Mouse (Mus musculus): Measurements from ENCODE around the gene Ccdc173. TPM values are rescaled to one million over a fixed set of nuclear protein-coding genes. Genes with fewer than 3 reads are reported as not detected.

Gene Ccdc173
- total RNA-seq, 2 experiments from 2014 or later: 2.4 to 3.1 TPM

GRCm38 (mm10) chr2:69802911-69803312, 13.5 kb upstream of the Ccdc173 start:
- no peak for DNase-seq (ENCODE audit: low spot score in 2 of 2)
- intact Hi-C loops (cut with DNase I): no loop called here

- intact Hi-C loops (cut with DNase I): loop anchor here (10.0 kb wide), 1 partner anchor 74 kb away; the partner anchor contains the start of gene Ssb
- no peak for DNase-seq (ENCODE audit: low spot score in 2 of 2)
Observed at GRCm38 (mm10) chr2:69790722-69791121, 1.3 kb upstream of the Ccdc173 start.

- DNase-seq (ENCODE audit: low spot score in 2 of 2): peak; percentile 80 to 84
- intact Hi-C loops (cut with DNase I): loop anchor here (10.0 kb wide), 1 partner anchor 75 kb away; the partner anchor contains the start of gene Ssb
Observed at GRCm38 (mm10) chr2:69790285-69790684, 910 bp upstream of the Ccdc173 start.

- intact Hi-C loops (cut with DNase I): loop anchor here (2.0 to 5.0 kb wide), 2 partner anchors 33 to 66 kb away; partner anchors contain the start of genes Klhl23 and Ppig
- no peak for DNase-seq (ENCODE audit: low spot score in 2 of 2)
Observed at GRCm38 (mm10) chr2:69788974-69789373, 401 bp downstream of the Ccdc173 start.

- DNase-seq (ENCODE audit: low spot score in 2 of 2): no peak
- intact Hi-C loops (cut with DNase I): no loop called here
Observed at GRCm38 (mm10) chr2:69778836-69779177, 10.6 kb downstream of the Ccdc173 start.

- intact Hi-C loops (cut with DNase I): no loop called here
- peak; percentile 28 to 45 for DNase-seq (ENCODE audit: low spot score in 2 of 2)
Observed at GRCm38 (mm10) chr2:69777985-69778835, 11.2 kb downstream of the Ccdc173 start.

GRCm38 (mm10) chr2:69773331-69773730, 16.0 kb downstream of the Ccdc173 start:
- intact Hi-C loops (cut with DNase I): no loop called here
- DNase-seq (ENCODE audit: low spot score in 2 of 2): peak; percentile 23 to 36

- DNase-seq (ENCODE audit: low spot score in 2 of 2): no peak
- intact Hi-C loops (cut with DNase I): no loop called here
Observed at GRCm38 (mm10) chr2:69764716-69765115, 24.7 kb downstream of the Ccdc173 start.

GRCm38 (mm10) chr2:69763340-69763739, 26.0 kb downstream of the Ccdc173 start:
- intact Hi-C loops (cut with DNase I): no loop called here
- no peak for DNase-seq (ENCODE audit: low spot score in 2 of 2)

GRCm38 (mm10) chr2:69760980-69761379, 28.4 kb downstream of the Ccdc173 start:
- intact Hi-C loops (cut with DNase I): no loop called here
- no peak for DNase-seq (ENCODE audit: low spot score in 2 of 2)

- intact Hi-C loops (cut with DNase I): loop anchor here (5.0 kb wide), 1 partner anchor 43 kb away; no protein-coding TSS in a partner anchor
Observed at GRCm38 (mm10) chr2:69745091-69745490, 44.3 kb downstream of the Ccdc173 start.

GRCm38 (mm10) chr2:69723519-69723825, 65.9 kb downstream of the Ccdc173 start:
- no peak for DNase-seq (ENCODE audit: low spot score in 2 of 2)
- intact Hi-C loops (cut with DNase I): loop anchor here (2.0 to 5.0 kb wide), 2 partner anchors 65 to 139 kb away; partner anchors contain the start of genes Ccdc173, Phospho2 and Ssb

More at GRCm38 (mm10) chr2:69745091-69745490, 44.3 kb downstream of the Ccdc173 start:
- no peak for DNase-seq (ENCODE audit: low spot score in 2 of 2)

GRCm38 (mm10) chr2:69722650-69723518, 66.5 kb downstream of the Ccdc173 start:
- peak; percentile 95 to 96 for DNase-seq (ENCODE audit: low spot score in 2 of 2)
- intact Hi-C loops (cut with DNase I): loop anchor here (2.0 to 5.0 kb wide), 2 partner anchors 66 to 139 kb away; partner anchors contain the start of genes Ccdc173, Phospho2 and Ssb

- no peak for DNase-seq (ENCODE audit: low spot score in 2 of 2)
- intact Hi-C loops (cut with DNase I): loop anchor here (2.0 to 5.0 kb wide), 2 partner anchors 67 to 140 kb away; partner anchors contain the start of genes Ccdc173, Phospho2 and Ssb
Observed at GRCm38 (mm10) chr2:69722273-69722649, 67.1 kb downstream of the Ccdc173 start, which contains the start of gene Ppig. TSS of gene Ppig (plus strand) at chr2:69722545.

- intact Hi-C loops (cut with DNase I): no loop called here
- no peak for DNase-seq (ENCODE audit: low spot score in 2 of 2)
Observed at GRCm38 (mm10) chr2:69719121-69719520, 70.3 kb downstream of the Ccdc173 start.

- intact Hi-C loops (cut with DNase I): no loop called here
- DNase-seq (ENCODE audit: low spot score in 2 of 2): no peak
Observed at GRCm38 (mm10) chr2:69716483-69716882, 72.9 kb downstream of the Ccdc173 start.

GRCm38 (mm10) chr2:69714126-69714525, 75.2 kb downstream of the Ccdc173 start:
- intact Hi-C loops (cut with DNase I): no loop called here
- no peak for DNase-seq (ENCODE audit: low spot score in 2 of 2)

- no peak for DNase-seq (ENCODE audit: low spot score in 2 of 2)
- intact Hi-C loops (cut with DNase I): no loop called here
Observed at GRCm38 (mm10) chr2:69713626-69714014, 75.8 kb downstream of the Ccdc173 start.

GRCm38 (mm10) chr2:69712981-69713625, 76.3 kb downstream of the Ccdc173 start, which contains the start of gene Fastkd1:
TSS of gene Fastkd1 (minus strand) at chr2:69713516.
- DNase-seq (ENCODE audit: low spot score in 2 of 2): peak; percentile 90 to 92
- intact Hi-C loops (cut with DNase I): no loop called here

All from left cerebral cortex, postnatal 36 days (tissue).